Mouse (Mus musculus) embryonic facial prominence, embryonic 10.5 days (tissue): ENCODE measurements around the gene Mad2l2. TPM values are rescaled to one million over a fixed set of nuclear protein-coding genes. Genes with fewer than 3 reads are reported as not detected.

ENCODE experiments used
- DNase-seq: peaks from one replicate; pipeline ENCODE4 v3.0.0-alpha.2; 2017; ENCODE audit warnings: low spot score
- H3K27ac ChIP-seq: fragments of 300-500 bp; sonication (generic); replicated peaks from 2 replicates; pipeline ENCODE4 v1.5.1; 2016; ENCODE audit warnings: mild to moderate bottlenecking
- H3K27me3 ChIP-seq: fragments of 300-500 bp; sonication (generic); replicated peaks from 2 replicates; pipeline ENCODE4 v1.6.1; 2016; ENCODE audit warnings: low read depth, mild to moderate bottlenecking; ENCODE audit not compliant: poor library complexity, severe bottlenecking
- H3K36me3 ChIP-seq: fragments of 300-500 bp; sonication (generic); replicated peaks from 2 replicates; pipeline ENCODE4 v1.6.1; 2016; ENCODE audit warnings: mild to moderate bottlenecking, moderate library complexity
- H3K4me1 ChIP-seq: fragments of 300-500 bp; sonication (generic); 2 replicates; pipeline ENCODE4 v1.6.1; 2016
- H3K4me3 ChIP-seq: fragments of 300-500 bp; sonication (generic); 2 replicates; pipeline ENCODE4 v1.5.1; 2016; ENCODE audit warnings: mild to moderate bottlenecking, moderate library complexity
- H3K9me3 ChIP-seq: fragments of 300-500 bp; sonication (generic); 2 replicates; pipeline ENCODE4 v1.6.1; 2016; ENCODE audit warnings: mild to moderate bottlenecking
- WGBS: fragments of 180-500 bp; shearing (Covaris S2); methylation state at CpG from one replicate; pipeline ENCODE4 v1.1.7; 2016; 5-methylcytosine and 5-hydroxymethylcytosine counted together
- polyA plus RNA-seq: library from polyadenylated mRNA; unstranded; fragments of >200 nt; fragmentation: Nextera tagmentation; extraction: Ambion mirVana; gene quantifications from 2 replicates; pipeline ENCODE4 v1.2.1, GENCODE M21; 2016

Gene Mad2l2
- polyA plus RNA-seq, 1 experiment from 2014 or later: 67.3 TPM

GRCm38 (mm10) chr4:148091181-148091580, 39.0 kb upstream of the Mad2l2 start:
- Histone ChIP-seq H3K9me3 (no peaks in the 10 kb centered on the region), H3K4me1 (peaks cover 31% of the 10 kb centered on the region), H3K4me3 (no peak overlapping the region), H3K27ac (no peak overlapping the region), H3K27me3 (peaks cover 4% of the 10 kb centered on the region; the same call in 1 of the 2 replicates), H3K36me3 (no peaks in the 10 kb centered on the region)
- 97% methylated on average over 1 of the region's 1 CpGs for WGBS
- DNase-seq: no peak

GRCm38 (mm10) chr4:148092551-148093271, 37.5 kb upstream of the Mad2l2 start:
- no peaks in the 10 kb centered on the region for H3K9me3 ChIP-seq
- no peaks in the 10 kb centered on the region for H3K36me3 ChIP-seq
- H3K27ac ChIP-seq: no peak overlapping the region
- 93% methylated on average over 11 of the region's 11 CpGs for WGBS
- no peak overlapping the region for H3K4me3 ChIP-seq
- H3K27me3 ChIP-seq: no peaks in the 10 kb centered on the region
- peaks cover 15% of the 10 kb centered on the region for H3K4me1 ChIP-seq
- no peak for DNase-seq

DNA sequence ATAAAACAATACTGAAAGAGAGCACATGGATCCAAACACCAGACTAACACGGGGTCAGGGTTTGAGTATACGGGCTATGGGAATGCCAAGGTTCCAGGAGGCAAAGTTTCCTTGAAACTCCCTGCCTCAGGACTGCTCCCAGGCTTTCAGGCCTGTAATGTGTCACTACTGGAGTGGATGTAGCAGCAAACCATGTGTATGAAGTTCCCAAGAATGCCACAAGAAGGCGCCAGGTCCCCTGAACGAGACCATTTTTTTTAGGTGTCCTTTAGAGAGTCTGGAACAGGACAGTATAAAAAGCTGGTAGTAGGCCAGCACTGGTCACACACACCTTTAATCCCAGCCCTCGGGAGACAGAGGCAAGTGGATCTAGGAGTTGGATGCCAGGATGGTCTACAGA, 36.0 kb upstream of the Mad2l2 start:
- no peak overlapping the region for H3K27ac ChIP-seq
- no peak overlapping the region for H3K4me3 ChIP-seq
- H3K4me1 ChIP-seq: peaks cover 2% of the 10 kb centered on the region
- 89% methylated on average over 5 of the region's 5 CpGs for WGBS
- no peaks in the 10 kb centered on the region for H3K36me3 ChIP-seq
- 0 out of 2 replicates have a peak, but pooled peaks cover 2% of the 10 kb centered on the region for H3K27me3 ChIP-seq
- DNase-seq: no peak
- no peaks in the 10 kb centered on the region for H3K9me3 ChIP-seq

DNA sequence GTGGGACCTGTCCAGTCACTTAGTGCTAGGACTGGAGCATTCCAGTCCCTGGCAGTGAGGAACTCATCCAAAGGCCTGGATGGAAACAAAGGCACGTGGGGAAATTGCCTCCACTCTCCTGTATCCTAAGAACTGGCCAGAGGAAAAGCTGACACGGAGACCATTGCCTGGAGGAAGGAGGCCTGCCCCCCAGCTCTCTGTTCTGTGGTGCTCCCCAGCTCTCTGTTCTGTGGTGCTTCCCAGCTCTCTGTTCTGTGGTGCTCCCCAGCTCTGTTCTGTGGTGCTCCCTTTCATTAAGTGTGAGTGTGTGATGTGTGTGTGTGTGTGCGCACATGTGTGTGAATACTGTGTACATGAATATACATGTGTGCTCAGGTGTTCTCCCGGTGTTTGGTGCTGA, 35.1 kb upstream of the Mad2l2 start:
- Histone ChIP-seq H3K9me3 (no peaks in the 10 kb centered on the region), H3K4me1 (no peaks in the 10 kb centered on the region), H3K36me3 (no peaks in the 10 kb centered on the region), H3K4me3 (no peak overlapping the region), H3K27ac (no peak overlapping the region), H3K27me3 (0 out of 2 replicates have a peak, but pooled peaks cover 5% of the 10 kb centered on the region)
- WGBS: 86% methylated on average over 4 of the region's 4 CpGs
- DNase-seq: no peak

DNA sequence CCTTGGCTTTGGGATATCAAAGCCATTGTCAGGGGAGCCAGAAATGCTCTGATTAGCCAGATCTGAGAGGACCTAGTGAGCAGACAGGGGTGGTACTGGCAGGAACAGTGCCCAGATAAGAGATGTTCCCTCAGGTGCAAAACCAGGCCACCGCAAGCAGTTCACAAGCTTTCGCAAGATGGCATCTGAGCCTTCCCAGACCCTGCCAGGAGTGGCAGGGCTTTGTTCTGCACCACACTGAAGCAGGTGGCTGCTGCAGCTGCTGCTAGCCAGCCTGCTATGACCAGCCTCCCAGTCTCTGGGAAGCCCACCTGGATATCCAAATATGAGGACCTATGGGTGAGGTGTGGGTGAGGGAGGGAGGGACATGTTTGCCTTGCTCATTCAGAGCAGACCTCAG, 32.2 kb upstream of the Mad2l2 start:
- H3K4me1 ChIP-seq: peaks cover 17% of the 10 kb centered on the region
- H3K27ac ChIP-seq: no peak overlapping the region
- H3K36me3 ChIP-seq: no peaks in the 10 kb centered on the region
- 94% methylated on average over 2 of the region's 2 CpGs for WGBS
- no peak for DNase-seq
- peaks cover 27% of the 10 kb centered on the region for H3K27me3 ChIP-seq
- H3K9me3 ChIP-seq: no peaks in the 10 kb centered on the region
- no peak overlapping the region for H3K4me3 ChIP-seq

- Histone ChIP-seq H3K4me1 (peaks cover 17% of the 10 kb centered on the region), H3K27ac (no peak overlapping the region), H3K36me3 (no peaks in the 10 kb centered on the region), H3K4me3 (no peak overlapping the region), H3K9me3 (no peaks in the 10 kb centered on the region), H3K27me3 (peaks cover 31% of the 10 kb centered on the region)
- 85% methylated on average over 3 of the region's 3 CpGs for WGBS
- no peak for DNase-seq
These were observed 31.5 kb upstream of the Mad2l2 start for GRCm38 (mm10) chr4:148098666-148099065.

DNA sequence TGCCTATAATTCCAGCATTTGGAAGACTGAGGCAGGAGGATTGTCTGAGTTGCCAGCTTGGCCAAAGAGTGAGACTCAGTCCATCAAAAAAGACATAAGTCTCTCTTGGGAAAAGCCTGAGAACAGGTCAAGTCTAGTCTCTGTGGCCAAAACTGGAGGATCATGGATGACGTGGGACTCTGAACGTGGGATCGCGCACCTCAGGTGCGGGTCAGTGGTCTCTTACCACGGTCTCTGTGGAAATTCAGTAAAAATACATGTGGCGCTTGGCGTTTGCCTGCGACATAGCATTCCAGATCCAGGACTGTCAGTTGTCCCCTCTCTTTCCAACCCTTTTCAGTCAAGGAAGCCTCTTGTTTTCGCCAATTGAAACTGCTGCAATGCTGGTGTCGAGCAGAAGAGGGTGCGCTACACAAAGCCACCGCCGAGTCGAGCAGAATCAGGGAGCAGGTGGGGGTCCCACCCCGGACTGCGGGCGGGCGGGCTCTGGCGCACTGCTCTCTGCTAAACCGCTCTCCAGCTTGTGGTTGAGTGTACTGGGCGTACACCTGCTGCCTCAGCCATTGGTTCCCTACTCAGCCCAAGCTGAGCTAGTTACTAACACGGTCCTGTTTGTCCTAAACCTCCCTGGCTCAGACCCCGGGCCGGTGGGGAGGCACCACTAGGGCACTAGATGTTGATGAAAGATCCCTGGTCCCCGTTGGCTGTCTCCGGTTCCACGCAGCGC, 28.2 kb upstream of the Mad2l2 start:
- WGBS: 17% methylated on average over 29 of the region's 29 CpGs
- H3K4me3 ChIP-seq: peak overlapping the region; percentile 49
- no peaks in the 10 kb centered on the region for H3K36me3 ChIP-seq
- H3K4me1 ChIP-seq: peaks cover 17% of the 10 kb centered on the region
- no peaks in the 10 kb centered on the region for H3K9me3 ChIP-seq
- DNase-seq: peak; percentile 77
- H3K27me3 ChIP-seq: peaks cover 31% of the 10 kb centered on the region
- H3K27ac ChIP-seq: peak overlapping the region; percentile 73

DNA sequence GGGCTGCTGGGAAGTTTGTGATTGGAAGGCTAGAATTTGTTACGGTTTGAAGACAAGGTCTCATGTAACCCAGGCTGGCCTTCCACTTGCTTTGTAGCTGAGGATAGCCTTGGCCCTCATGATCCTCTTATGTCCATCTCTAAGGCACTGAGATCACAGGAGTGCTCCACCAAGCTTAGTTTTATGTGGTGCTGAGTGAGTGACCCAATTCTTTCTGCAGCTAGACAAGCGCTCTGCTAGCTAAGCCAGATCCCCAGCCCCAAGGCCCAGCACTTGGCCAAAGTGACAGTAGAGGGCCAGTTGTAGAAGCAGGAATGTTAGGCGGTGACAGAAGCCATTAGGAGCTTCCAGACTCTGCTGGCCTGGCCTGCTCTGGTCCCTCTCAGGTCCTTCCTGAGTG, 26.0 kb upstream of the Mad2l2 start:
- no peak overlapping the region for H3K27ac ChIP-seq
- no peak overlapping the region for H3K4me3 ChIP-seq
- H3K36me3 ChIP-seq: no peaks in the 10 kb centered on the region
- H3K4me1 ChIP-seq: peaks cover 32% of the 10 kb centered on the region
- no peak for DNase-seq
- no peaks in the 10 kb centered on the region for H3K9me3 ChIP-seq
- peaks cover 29% of the 10 kb centered on the region for H3K27me3 ChIP-seq
- WGBS: 86% methylated on average over 3 of the region's 3 CpGs

DNA sequence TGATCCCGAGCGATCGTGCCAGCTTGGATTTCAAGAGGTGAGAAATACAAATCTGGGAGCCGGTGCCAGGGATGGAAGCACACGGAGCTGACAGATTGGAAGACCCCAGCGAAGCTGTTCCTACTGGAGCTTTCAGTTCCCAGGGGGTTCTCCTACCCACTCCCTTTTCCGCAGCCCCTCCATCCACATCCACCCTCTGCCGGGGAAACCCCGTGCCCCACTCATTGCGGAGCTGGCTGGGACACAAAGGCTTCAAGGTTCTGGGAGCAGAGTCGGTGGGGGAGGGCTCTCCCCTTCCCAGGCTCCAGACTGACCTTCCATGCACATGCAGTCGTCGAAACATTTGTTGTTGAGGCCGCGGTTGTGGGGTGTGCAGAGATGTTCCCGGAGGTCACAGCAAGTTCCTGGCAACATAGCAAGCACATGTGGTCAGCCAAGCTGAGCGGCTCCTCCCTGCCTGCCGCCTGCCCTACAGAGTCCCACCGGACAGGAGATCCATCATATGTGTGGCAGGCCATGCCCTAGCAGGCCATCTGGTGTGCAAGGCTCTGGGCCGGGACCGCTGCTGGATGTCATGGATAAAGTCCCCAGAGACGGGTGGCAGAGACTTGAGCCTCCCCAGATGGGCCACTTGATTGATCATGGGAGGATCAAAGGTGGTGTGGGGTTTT, 22.4 kb upstream of the Mad2l2 start:
- Histone ChIP-seq H3K9me3 (no peaks in the 10 kb centered on the region), H3K36me3 (no peaks in the 10 kb centered on the region), H3K27me3 (peaks cover 4% of the 10 kb centered on the region; the same call in 1 of the 2 replicates), H3K4me3 (no peak overlapping the region), H3K27ac (no peak overlapping the region), H3K4me1 (peaks cover 15% of the 10 kb centered on the region)
- WGBS: 73% methylated on average over 22 of the region's 22 CpGs
- no peak for DNase-seq

- 0 out of 2 replicates have a peak, but pooled peaks cover 2% of the 10 kb centered on the region for H3K27me3 ChIP-seq
- H3K4me3 ChIP-seq: no peak overlapping the region
- no peak overlapping the region; the same call in 1 of the 2 replicates for H3K27ac ChIP-seq
- WGBS: 74% methylated on average over 7 of the region's 7 CpGs
- DNase-seq: no peak
- H3K9me3 ChIP-seq: no peaks in the 10 kb centered on the region
- H3K36me3 ChIP-seq: no peaks in the 10 kb centered on the region
- H3K4me1 ChIP-seq: peaks cover 15% of the 10 kb centered on the region
These were observed 21.6 kb upstream of the Mad2l2 start for GRCm38 (mm10) chr4:148108565-148109100.

DNA sequence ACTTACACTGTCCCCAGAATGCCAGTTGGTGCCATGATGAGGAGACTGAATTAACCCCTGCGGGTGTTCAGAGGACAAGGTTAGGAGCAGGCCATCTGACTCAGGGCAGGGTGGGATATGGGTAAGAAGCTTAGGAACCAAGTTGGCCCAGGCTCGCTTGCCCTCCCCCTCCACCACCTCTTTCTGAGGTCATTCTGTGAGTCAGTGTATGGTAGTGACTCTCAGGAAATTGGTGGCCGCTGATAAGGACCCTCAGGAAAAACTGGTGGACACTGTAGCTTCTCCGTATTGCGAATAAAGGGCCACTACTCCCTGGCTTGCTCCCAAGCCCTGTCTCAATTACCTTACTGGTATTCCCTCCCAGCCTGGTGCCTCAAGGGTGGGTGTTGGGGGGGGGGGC, 21.0 kb upstream of the Mad2l2 start:
- no peak for DNase-seq
- no peaks in the 10 kb centered on the region for H3K36me3 ChIP-seq
- WGBS: 87% methylated on average over 5 of the region's 5 CpGs
- no peaks in the 10 kb centered on the region for H3K9me3 ChIP-seq
- H3K4me1 ChIP-seq: peaks cover 15% of the 10 kb centered on the region
- no peak overlapping the region for H3K4me3 ChIP-seq
- no peak overlapping the region; the same call in 1 of the 2 replicates for H3K27ac ChIP-seq
- H3K27me3 ChIP-seq: 0 out of 2 replicates have a peak, but pooled peaks cover 6% of the 10 kb centered on the region

- Histone ChIP-seq H3K36me3 (no peaks in the 10 kb centered on the region), H3K9me3 (peaks cover 4% of the 10 kb centered on the region; the same call in 1 of the 2 replicates), H3K4me3 (no peak overlapping the region), H3K4me1 (peaks cover 26% of the 10 kb centered on the region), H3K27me3 (peaks cover 16% of the 10 kb centered on the region; the same call in 1 of the 2 replicates), H3K27ac (no peak overlapping the region)
- DNase-seq: no peak
- WGBS: 84% methylated on average over 12 of the region's 12 CpGs
These were observed 17.7 kb upstream of the Mad2l2 start for GRCm38 (mm10) chr4:148112519-148112918.
